Mouse (Mus musculus) gastrocnemius, postnatal 14 days (tissue): Measurements from ENCODE around the gene Plekhm1. TPM values are rescaled to one million over a fixed set of nuclear protein-coding genes. Genes with fewer than 3 reads are reported as not detected.
"Not testable (repeated sequence)": the region's sequence is repeated elsewhere in the genome, so short reads cannot be mapped to it uniquely, and the experiment has no call there.

Experiments used
- DNase-seq: peaks from one replicate; pipeline ENCODE4 v3.0.0; 2021; ENCODE audit warnings: mixed read lengths
- intact Hi-C: fragments of 180-260 bp; cut with DNase I; formaldehyde crosslinking; loops from one replicate; pipeline ENCODE4 v1.15.1; 2025; ENCODE audit warnings: low total_unique reads
- long read RNA-seq, 2 experiments: library from polyadenylated mRNA; stranded (forward); transcript quantifications; one replicate each; pipeline ENCODE4 v2.0.0; 2021
- total RNA-seq, 2 experiments: library from RNA; stranded (reverse); gene quantifications; 2 replicates each; pipeline ENCODE4 v1.2.3; 2021

Plekhm1 gene
- 1 to 10 TPM; 7.9 to 9.3 TPM for total RNA-seq
- long read RNA-seq, experiment 1, full-length matches to known transcripts, result 1 of 3 reads
- long read RNA-seq, experiment 1, partial matches to known transcripts, result 2 of 3 reads
- long read RNA-seq, experiment 1, other reads (novel, unspliced or antisense), result 0 of 3 reads
- long read RNA-seq, experiment 2, partial matches to known transcripts, result 5 of 7 reads
- long read RNA-seq, experiment 2, other reads (novel, unspliced or antisense), result 2 of 7 reads

- intact Hi-C loops, result no loop called here
- DNase-seq, result peak; percentile 96
Measured at GRCm38 (mm10) chr11:103411981-103412949, at the start of gene Plekhm1. Plekhm1 (minus strand) TSS chr11:103412687.

GRCm38 (mm10) chr11:103451105-103451504, 38.6 kb upstream of the Plekhm1 start:
- DNase-seq, intact Hi-C loops: not testable (repeated sequence)

GRCm38 (mm10) chr11:103449721-103450120, 37.2 kb upstream of the Plekhm1 start:
- intact Hi-C loops, DNase-seq: not testable (repeated sequence)

GRCm38 (mm10) chr11:103443678-103444077, 31.2 kb upstream of the Plekhm1 start:
- DNase-seq, result no peak
- intact Hi-C loops, result no loop called here

- intact Hi-C loops, result no loop called here
- no peak for DNase-seq
Measured at GRCm38 (mm10) chr11:103436282-103436681, 23.8 kb upstream of the Plekhm1 start.

GRCm38 (mm10) chr11:103425031-103425430, 12.5 kb upstream of the Plekhm1 start:
- intact Hi-C loops, result no loop called here
- no peak for DNase-seq

GRCm38 (mm10) chr11:103419667-103420066, 7.2 kb upstream of the Plekhm1 start:
- intact Hi-C loops, result no loop called here
- DNase-seq, result no peak

- intact Hi-C loops, result no loop called here
- DNase-seq, result no peak
Measured at GRCm38 (mm10) chr11:103419226-103419625, 6.7 kb upstream of the Plekhm1 start.

- no peak for DNase-seq
- intact Hi-C loops, result no loop called here
Measured at GRCm38 (mm10) chr11:103413516-103413915, 1.0 kb upstream of the Plekhm1 start.

- intact Hi-C loops, result no loop called here
- DNase-seq, result no peak
Measured at GRCm38 (mm10) chr11:103412950-103413423, 500 bp upstream of the Plekhm1 start.

GRCm38 (mm10) chr11:103411301-103411700, 1.2 kb downstream of the Plekhm1 start:
- DNase-seq, result no peak
- intact Hi-C loops, result no loop called here

GRCm38 (mm10) chr11:103408880-103409279, 3.6 kb downstream of the Plekhm1 start:
- DNase-seq, result no peak
- intact Hi-C loops, result no loop called here

GRCm38 (mm10) chr11:103407136-103407535, 5.4 kb downstream of the Plekhm1 start:
- intact Hi-C loops, DNase-seq: not testable (repeated sequence)

- intact Hi-C loops, result no loop called here
- DNase-seq, result peak; percentile 21
Measured at GRCm38 (mm10) chr11:103406551-103406950, 5.9 kb downstream of the Plekhm1 start.

- intact Hi-C loops, result no loop called here
- DNase-seq, result no peak
Measured at GRCm38 (mm10) chr11:103405814-103406213, 6.7 kb downstream of the Plekhm1 start.

- DNase-seq, result no peak
- intact Hi-C loops, result no loop called here
Measured at GRCm38 (mm10) chr11:103404618-103405017, 7.9 kb downstream of the Plekhm1 start.

- intact Hi-C loops, result no loop called here
- DNase-seq, result no peak
Measured at GRCm38 (mm10) chr11:103403776-103404175, 8.7 kb downstream of the Plekhm1 start.

- DNase-seq, result no peak
- intact Hi-C loops, result no loop called here
Measured at GRCm38 (mm10) chr11:103402738-103403137, 9.7 kb downstream of the Plekhm1 start.

GRCm38 (mm10) chr11:103402198-103402597, 10.3 kb downstream of the Plekhm1 start:
- no peak for DNase-seq

GRCm38 (mm10) chr11:103399986-103400385, 12.5 kb downstream of the Plekhm1 start:
- intact Hi-C loops, result loop anchor here (5.0 kb wide), 1 partner anchor 38 kb away; the partner anchor contains the start of gene Arhgap27
- DNase-seq, result no peak

More at GRCm38 (mm10) chr11:103402198-103402597, 10.3 kb downstream of the Plekhm1 start:
- intact Hi-C loops, result no loop called here
